Mouse (Mus musculus) inflammation-experienced regulatory T-cells, adult 6 months (primary cell): ENCODE results near the gene Vps26a. TPM values are rescaled to one million over a fixed set of nuclear protein-coding genes. Genes with fewer than 3 reads are reported as not detected.

Source experiments
- ATAC-seq: one replicate; pipeline ENCODE4 v1.8.0; 2017
- polyA plus RNA-seq, 3 experiments: library from polyadenylated mRNA; unstranded; fragments of 100-300 nt; shearing (Covaris generic); gene quantifications; one replicate each; pipeline ENCODE4 v1.2.1; 2017

Gene Vps26a
- polyA plus RNA-seq, 3 experiments from 2014 or later, result 62.7 to 69.9 (median 69.4) TPM

DNA sequence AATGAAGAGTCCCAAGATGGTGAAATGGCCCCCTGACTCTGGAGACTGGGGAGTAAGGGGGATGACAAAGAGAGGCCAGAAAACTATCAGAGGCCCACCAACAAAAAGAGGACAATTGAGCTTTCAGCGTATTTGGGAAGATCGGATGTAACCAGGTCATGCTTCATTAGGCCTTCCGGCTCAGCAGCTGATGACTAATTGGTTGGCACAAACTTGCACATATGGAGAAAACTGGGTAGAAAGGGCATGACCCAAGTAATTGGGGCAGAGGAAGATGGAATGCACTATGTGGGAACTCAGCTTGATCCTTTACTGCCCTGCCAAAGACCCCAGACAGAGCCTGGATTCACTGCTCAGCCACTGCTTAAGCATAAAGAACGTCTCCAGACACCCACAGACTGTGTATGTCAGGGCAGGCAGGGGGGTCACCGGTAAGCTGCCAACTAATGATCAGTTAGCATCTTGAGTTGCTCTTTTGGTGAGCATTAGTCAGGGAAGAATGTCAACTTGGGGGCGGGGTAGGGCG lies 67.7 kb downstream of the Vps26a start:
- ATAC-seq, result no peak

DNA sequence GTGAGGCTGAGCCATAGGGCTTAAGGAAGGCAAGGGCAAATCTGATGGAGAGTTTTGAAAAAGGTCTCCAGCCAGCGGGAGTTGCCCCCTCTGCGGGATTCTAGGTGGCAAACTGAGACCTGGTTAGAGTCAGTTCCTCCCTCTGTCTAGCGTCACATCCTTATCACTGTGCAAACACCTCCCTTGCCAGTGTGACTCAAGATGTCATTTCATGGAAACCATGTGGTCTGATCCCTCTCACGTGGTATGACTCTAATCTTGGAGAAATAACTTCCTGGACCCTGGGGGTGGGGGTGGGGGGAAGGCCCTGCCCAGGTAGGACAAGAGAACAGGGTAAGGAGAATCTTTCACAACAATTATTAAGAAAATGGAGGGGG lies 73.0 kb downstream of the Vps26a start:
- ATAC-seq, result no peak

DNA sequence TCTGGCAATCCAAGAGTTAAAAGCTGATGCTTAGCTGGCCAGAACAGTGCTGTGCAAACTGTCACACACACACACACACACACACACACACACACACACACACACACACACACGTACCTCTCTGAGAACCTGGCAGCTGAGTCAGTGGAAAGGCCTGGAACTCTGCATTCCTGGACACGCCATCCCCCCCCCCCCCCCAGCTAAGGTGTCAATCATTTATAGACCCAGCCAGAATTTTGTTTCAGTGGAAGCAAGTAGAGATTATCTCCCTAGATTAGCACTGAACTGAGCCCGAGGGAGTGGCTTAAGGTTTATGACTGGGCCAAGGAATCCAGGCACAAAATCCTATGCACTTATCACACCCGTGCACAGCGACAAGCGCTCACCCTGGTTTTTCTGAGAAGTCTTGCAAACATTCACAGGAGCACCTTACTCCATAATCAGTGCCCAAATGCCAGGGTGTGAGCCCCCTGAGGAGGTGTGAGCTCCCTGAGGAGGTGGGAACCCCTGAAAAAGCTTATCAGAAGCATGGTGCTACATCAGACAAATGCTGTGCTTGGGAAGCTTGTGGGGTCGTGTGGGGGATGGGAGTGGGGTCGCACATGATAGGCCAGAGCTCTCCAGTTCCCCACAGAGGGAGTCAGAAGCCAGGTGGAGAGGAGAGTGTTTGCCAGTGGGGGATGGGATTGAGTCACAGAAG lies 73.5 kb downstream of the Vps26a start:
- ATAC-seq, result no peak

DNA sequence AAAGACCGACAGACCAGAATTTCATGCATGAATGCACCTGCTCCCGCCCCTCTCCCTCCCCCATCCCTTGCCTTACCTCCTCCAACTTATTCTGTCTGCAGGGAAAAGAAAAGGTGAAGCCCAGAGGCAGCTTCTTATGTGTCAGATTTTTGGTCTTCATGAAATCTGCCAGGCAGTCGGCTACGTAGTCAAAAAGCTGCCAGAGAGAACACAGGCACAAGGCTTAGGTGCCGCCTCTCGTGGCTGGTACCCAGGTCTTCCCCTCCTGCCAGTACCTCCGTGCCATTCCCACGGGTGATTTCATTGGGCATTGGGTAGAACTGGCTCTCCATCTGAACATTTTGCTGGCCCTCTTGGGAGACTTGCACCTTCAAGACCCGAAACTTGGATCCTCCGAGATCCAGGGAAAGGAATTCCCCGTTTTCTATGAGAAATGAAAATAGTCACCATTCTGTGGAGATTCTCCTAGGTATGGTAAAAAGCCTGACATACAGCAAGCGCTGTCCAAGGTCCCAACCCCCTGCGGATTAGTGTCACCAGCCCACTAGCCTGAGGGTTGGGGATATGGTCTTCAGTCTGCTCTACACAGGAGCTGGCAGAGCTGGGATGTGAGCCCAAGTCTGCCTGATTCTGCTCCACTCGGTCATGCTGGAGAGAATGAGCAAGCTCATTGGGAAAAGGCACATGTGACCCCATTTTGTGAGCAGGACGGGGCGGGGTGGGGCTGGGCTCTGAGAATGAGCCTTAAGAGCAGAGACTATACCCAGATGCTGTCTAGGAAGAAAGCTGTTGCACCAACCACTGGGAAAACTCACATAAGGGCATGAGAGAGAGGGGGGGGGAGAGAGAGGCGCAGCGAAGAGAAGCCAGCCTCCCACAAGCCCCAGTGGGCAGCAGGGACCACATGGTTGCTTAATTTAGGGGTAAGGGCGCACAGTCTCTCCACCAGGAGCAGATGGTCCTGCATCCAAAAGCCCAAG lies 74.9 kb downstream of the Vps26a start:
- ATAC-seq, result no peak

DNA sequence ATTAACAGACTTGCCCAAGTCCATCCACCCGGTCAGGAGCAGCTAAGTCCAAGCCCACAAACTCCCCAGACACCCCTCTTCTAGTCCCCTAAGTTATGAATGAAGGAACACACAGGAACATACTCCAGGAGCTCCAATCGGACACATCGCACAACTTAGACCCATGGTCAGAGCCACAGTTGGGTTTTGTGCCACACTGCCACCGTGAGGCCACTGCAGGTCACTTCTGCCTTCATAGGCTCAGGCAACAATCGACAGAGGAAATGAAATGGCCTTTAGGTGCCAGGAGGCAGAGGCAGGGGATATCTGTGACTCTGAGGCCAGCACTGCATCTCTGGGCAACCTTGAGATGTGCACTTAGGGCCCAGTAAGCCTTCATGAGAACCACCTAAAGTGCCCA lies 75.7 kb downstream of the Vps26a start:
- peak; percentile 79 for ATAC-seq

Other genes starting within 250 kb of the Vps26a start
- not detected for gene Tacr2, start 234.4 kb downstream of the Vps26a start, polyA plus RNA-seq
- 100 to 1,000 TPM in 1 of 3 experiments, 10 to 100 TPM in 2; 64.3 to 101 (median 74.8) TPM for gene Hk1, start 106.9 kb downstream of the Vps26a start, polyA plus RNA-seq
- gene Hkdc1, start 64.3 kb downstream of the Vps26a start, polyA plus RNA-seq, result not detected
- gene 4930507D05Rik, start 37.3 kb downstream of the Vps26a start, polyA plus RNA-seq, result not detected
- 10 to 100 TPM in 2 of 3 experiments, 1 to 10 TPM in 1; 5.9 to 15.5 (median 10.5) TPM for gene Supv3l1, start 37.1 kb downstream of the Vps26a start, polyA plus RNA-seq
- 1,000 to 10,000 TPM; 1,485 to 2,247 (median 1,910) TPM for gene Srgn, start 40.6 kb upstream of the Vps26a start, polyA plus RNA-seq
- gene Kif1bp, start 91.7 kb upstream of the Vps26a start, polyA plus RNA-seq, result 1 to 10 TPM; 4.1 to 8.7 (median 5.0) TPM
- gene Ddx21, start 115.5 kb upstream of the Vps26a start, polyA plus RNA-seq, result 10 to 100 TPM; 51.4 to 60.7 (median 54.9) TPM
- 100 to 1,000 TPM in 2 of 3 experiments, 10 to 100 TPM in 1; 94.3 to 115 (median 103) TPM for gene Ddx50, start 164.4 kb upstream of the Vps26a start, polyA plus RNA-seq
- gene Stox1, start 239.3 kb upstream of the Vps26a start, polyA plus RNA-seq, result 1 to 10 TPM; 1.1 to 1.9 (median 1.7) TPM